In the genomic region with DNA sequence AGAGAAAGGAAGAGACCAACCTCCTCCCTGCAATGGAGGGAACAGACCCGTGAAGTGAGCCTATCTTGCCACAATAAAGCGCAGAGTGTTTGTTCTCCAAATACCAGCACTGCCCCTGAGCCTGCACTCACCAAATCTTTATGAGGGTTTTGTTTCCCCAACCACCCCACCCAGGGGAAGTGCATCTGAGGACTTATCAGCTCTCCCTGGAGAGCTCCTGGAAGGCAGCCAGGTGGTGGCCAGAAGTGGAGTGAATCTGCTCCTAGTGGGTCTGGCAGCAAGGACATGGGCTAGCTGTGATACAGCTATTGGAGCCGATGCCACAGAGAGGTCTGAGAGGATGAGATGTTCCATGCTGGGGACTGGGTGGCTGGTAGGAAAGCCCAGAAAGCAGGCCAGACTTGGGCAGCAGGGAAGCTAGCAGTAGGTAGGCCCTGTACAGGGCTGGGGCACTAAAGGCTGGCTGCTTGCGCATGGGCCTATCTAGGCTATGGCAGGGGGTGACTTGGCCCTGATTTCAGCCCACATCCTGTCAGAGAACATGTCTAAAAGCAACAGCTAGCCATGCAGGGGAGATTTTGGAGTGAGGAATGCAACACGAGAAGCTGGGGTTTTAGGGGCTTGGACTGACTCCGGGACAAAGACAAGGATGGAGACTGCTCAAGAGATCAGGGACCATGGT, we compare ENCODE assay signal across 8 mouse cellular contexts.
DNase-seq lines count a peak whose midpoint lies in the region; ATAC-seq lines count a peak whose summit lies in the region.

No protein-coding gene starts in this region.

- ATAC-seq in hindbrain, embryonic 16.5 days: no peak
- ATAC-seq in intestine, embryonic 15.5 days: 0 out of 2 replicates have a peak, but pooled peaks have one; percentile 10

- DNase-seq in hindbrain, embryonic 10.5 days (ENCODE audit: low spot score): no peak
- DNase-seq in gastrocnemius, adult 18-20 months (ENCODE audit: low spot score): peak; percentile 54
- DNase-seq in lung, adult 18-20 months: peak; percentile 83 to 90
- no peak for DNase-seq in midbrain, embryonic 10.5 days (ENCODE audit: low spot score)
- no peak for DNase-seq in cerebellum, postnatal 4 days (ENCODE audit: low spot score in 2 of 2)
- no peak for DNase-seq in thymus, postnatal 14 days

- H3K4me3 ChIP-seq in hindbrain, embryonic 10.5 days: no peak overlapping the region
- H3K4me3 ChIP-seq in hindbrain, embryonic 16.5 days (ENCODE audit: low read length): no peak overlapping the region
- peak overlapping the region; percentile 39 for H3K4me3 ChIP-seq in intestine, embryonic 15.5 days (replicated peaks)
- no peak overlapping the region for H3K4me3 ChIP-seq in midbrain, embryonic 10.5 days

- no peak overlapping the region for H3K4me2 ChIP-seq in hindbrain, embryonic 16.5 days (ENCODE audit: low read length)
- peak overlapping the region; percentile 59 for H3K4me2 ChIP-seq in intestine, embryonic 15.5 days (replicated peaks)

- no peaks in the 10 kb centered on the region for H3K9me3 ChIP-seq in hindbrain, embryonic 10.5 days
- H3K9me3 ChIP-seq in hindbrain, embryonic 16.5 days (ENCODE audit: control insufficient read depth, low read length): no peaks in the 10 kb centered on the region
- H3K9me3 ChIP-seq in intestine, embryonic 15.5 days: no peaks in the 10 kb centered on the region
- H3K9me3 ChIP-seq in midbrain, embryonic 10.5 days (replicated peaks): no peaks in the 10 kb centered on the region

- no peak overlapping the region for H3K9ac ChIP-seq in hindbrain, embryonic 16.5 days (ENCODE audit: low read depth, low read length)
- H3K9ac ChIP-seq in intestine, embryonic 15.5 days: peak overlapping the region; percentile 40

- WGBS in hindbrain, embryonic 10.5 days: 71% methylated on average over 6 of the region's 6 CpGs
- whole genome bisulfite sequencing in hindbrain, embryonic 16.5 days: 76% methylated on average over 6 of the region's 6 CpGs
- WGBS in intestine, embryonic 15.5 days: 47% methylated on average over 6 of the region's 6 CpGs
- WGBS in midbrain, embryonic 10.5 days: 64% methylated on average over 6 of the region's 6 CpGs

- H3K27me3 ChIP-seq in hindbrain, embryonic 10.5 days (ENCODE audit: insufficient read depth, poor library complexity, severe bottlenecking): no peaks in the 10 kb centered on the region
- H3K27me3 ChIP-seq in hindbrain, embryonic 16.5 days (replicated peaks; ENCODE audit: control insufficient read depth, insufficient read depth, low read length): no peaks in the 10 kb centered on the region
- no peaks in the 10 kb centered on the region for H3K27me3 ChIP-seq in intestine, embryonic 15.5 days (replicated peaks)
- peaks cover 4% of the 10 kb centered on the region for H3K27me3 ChIP-seq in midbrain, embryonic 10.5 days (ENCODE audit: low read depth, poor library complexity, severe bottlenecking)

- H3K27ac ChIP-seq in hindbrain, embryonic 10.5 days: peak overlapping the region; percentile 64
- no peak overlapping the region for H3K27ac ChIP-seq in hindbrain, embryonic 16.5 days (ENCODE audit: low read depth, low read length)
- peak overlapping the region; percentile 87 for H3K27ac ChIP-seq in intestine, embryonic 15.5 days
- H3K27ac ChIP-seq in midbrain, embryonic 10.5 days (replicated peaks): no peak overlapping the region

- peaks cover 42% of the 10 kb centered on the region for H3K4me1 ChIP-seq in hindbrain, embryonic 10.5 days (replicated peaks)
- H3K4me1 ChIP-seq in hindbrain, embryonic 16.5 days (ENCODE audit: control insufficient read depth, insufficient read depth, low read depth, low read length): no peaks in the 10 kb centered on the region
- H3K4me1 ChIP-seq in intestine, embryonic 15.5 days (replicated peaks): peaks cover 67% of the 10 kb centered on the region
- H3K4me1 ChIP-seq in midbrain, embryonic 10.5 days: peaks cover 34% of the 10 kb centered on the region

- H3K36me3 ChIP-seq in hindbrain, embryonic 10.5 days: 0 out of 2 replicates have a peak, but pooled peaks cover 6% of the 10 kb centered on the region
- H3K36me3 ChIP-seq in hindbrain, embryonic 16.5 days (ENCODE audit: control insufficient read depth, insufficient read depth, low read length): no peaks in the 10 kb centered on the region
- 0 out of 2 replicates have a peak, but pooled peaks cover under 1% of the 10 kb centered on the region for H3K36me3 ChIP-seq in intestine, embryonic 15.5 days
- peaks cover 12% of the 10 kb centered on the region; the same call in 1 of the 2 replicates for H3K36me3 ChIP-seq in midbrain, embryonic 10.5 days

Comparison
In these comparisons a context has a peak if more than half of its experiments do, and no peak if none do; other contexts are left out.
1. H3K27ac ChIP-seq: peak in hindbrain, embryonic 10.5 days (single experiment) and intestine, embryonic 15.5 days (single experiment); none in hindbrain, embryonic 16.5 days (single experiment) and midbrain, embryonic 10.5 days (single experiment).
2. DNase-seq: peak in gastrocnemius, adult 18-20 months (single experiment) and lung, adult 18-20 months (2 of 2); none in hindbrain, embryonic 10.5 days (single experiment), midbrain, embryonic 10.5 days (single experiment), cerebellum, postnatal 4 days (0 of 2) and thymus, postnatal 14 days (single experiment).